Mouse (Mus musculus) liver (tissue): ENCODE data around the gene Klhl22.
"Not testable (repeated sequence)": the region's sequence is repeated elsewhere in the genome, so short reads cannot be mapped to it uniquely, and the experiment has no call there.

ENCODE experiments used
- DNase-seq: peaks from one replicate; pipeline ENCODE4 v3.0.0-alpha.2; 2020; ENCODE audit warnings: mixed read lengths

The Klhl22 gene

DNA sequence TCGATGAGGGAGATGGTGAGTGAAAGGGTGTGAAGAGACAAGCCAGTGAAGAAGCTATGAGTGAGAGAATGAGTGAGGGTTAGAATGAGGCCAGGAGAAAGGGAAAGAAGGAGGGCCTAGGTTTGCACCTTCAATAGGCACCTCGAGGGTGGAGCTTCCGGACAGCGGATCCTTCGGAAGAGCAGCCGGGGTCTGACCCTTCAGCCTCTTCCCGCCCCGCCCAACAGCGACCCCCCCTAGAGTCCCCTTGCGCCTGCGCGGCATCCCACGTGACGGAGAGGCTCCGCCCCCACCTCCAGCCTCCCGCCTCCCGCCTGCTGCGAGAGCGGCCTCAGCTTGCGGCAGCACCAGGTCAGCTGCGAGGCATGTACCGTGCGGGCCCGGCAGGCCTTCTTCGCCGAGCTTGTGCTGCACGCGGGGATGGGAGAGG, at the start of gene Klhl22:
Klhl22 (plus strand) TSS at position 275 of the 430 bp plus-strand sequence.
- DNase-seq, result peak; percentile 90

DNA sequence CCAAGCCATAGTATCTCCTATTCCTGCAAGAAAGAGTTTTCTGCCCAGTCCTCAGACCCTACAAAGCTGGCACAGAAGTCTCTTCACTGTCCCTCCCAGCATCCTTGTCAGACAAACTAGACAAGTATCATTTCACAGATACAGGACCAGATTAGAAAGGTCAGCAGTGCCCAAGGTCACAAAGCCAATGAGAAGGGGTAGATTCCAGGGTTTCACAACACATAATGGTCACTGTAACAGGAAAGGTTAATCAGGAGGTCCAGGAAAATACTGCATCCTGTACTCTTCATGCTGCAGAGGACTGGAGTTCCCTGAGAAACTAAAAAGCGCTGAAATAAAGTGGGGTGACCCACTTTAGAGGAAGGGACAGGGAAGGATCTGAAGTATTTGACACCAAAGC, 41.6 kb upstream of the Klhl22 start:
- DNase-seq, result no peak

DNA sequence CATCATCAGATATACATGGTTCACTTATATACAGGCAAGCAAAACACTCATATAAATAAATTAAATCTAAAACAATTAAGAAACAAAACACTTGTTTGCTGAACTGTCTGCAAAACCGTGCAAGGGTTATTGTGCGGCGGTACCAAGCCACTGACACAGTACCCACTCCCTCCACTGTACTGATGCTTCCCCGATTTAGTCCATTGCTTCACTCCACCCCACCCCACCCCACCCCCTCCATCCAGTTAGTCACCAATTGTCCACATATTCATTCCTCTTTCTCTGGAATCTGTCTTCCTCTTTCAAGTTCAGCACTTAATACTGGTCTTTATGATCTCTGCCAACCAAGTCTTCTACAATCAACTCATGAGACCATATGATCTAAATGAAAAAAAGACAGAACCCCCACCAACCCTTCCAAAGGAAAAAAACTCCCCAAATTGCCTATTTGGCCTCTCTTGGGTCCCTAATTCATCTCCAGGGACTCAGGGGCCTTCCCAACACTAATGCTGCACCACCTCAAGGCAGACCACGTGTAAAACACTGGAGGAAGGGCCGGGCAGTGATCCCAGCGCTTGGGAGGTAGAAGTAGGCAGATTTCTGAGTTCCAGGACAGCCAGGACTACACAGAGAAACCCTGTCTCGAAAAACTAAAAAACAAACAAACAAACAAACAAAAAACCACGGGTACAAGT, 38.2 kb upstream of the Klhl22 start:
- DNase-seq, result no peak

DNA sequence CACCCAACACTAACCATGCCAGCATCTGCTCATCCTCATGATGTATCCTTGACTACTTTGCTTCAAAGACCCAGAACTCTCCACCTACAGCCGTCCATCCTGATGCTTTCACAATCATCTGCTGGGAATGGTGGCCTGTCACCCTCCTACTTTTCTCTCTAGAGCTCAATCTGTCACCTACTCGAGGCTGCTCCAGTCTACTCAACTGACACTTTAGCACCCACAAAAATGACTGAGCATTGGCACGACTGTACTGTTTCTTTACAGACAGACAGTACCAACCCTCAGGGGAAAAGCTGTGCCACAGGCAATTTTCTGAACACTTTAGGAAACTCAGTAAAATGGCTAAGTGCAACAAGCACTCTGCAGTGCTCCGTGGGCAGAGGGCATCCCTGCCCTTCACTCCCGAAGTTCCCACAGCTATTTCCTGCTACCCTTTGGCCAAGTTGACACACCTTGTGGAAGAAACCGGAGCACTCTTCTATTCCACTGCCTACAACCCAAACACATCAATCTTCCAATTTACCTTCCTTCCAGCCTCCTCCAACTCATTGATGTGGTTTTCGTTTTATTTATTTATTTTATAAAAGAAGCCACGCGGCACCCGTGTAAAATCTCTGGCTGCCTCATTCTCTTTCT, 37.5 kb upstream of the Klhl22 start:
- no peak for DNase-seq

DNA sequence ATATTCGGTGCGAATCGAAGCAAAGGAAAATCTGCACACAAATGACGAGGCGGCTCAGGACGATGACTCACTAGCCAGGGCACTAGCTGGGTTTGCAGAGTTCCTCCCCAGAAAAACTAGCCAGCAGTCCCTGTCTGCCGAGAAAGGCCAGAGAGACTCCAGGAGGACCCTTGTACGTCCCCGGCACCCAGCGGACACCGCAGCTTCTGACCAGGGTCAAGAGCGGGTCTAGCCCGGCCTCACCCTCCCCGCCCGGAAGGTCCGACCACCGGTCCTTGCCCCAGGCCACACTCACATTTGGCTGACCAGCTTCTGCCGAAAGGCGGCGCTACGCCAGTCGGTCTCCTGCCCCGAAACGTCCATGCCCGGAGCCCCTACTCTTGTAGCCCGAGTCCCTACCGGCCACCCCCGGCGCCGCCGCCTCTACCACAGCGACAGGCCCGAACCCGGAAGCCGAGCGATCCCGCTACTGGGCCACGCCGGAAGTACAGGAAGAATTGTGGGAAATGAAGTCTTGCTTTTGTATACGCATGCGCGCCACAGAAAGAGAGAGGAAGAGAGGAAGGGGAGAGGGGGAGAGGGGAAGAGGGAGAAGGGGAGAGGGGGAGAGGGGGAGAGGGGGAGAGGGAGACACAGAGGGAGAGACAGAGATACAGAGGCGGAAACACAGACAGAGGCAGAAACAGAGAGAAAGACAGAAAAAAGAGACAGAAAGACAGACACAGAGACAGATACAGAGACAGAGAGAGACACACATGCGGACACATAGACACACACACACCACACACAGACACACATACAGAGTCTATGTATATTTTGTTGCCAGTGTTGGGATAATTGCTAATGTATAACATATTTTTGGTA, 36.7 kb upstream of the Klhl22 start:
- peak; percentile 91 for DNase-seq

DNA sequence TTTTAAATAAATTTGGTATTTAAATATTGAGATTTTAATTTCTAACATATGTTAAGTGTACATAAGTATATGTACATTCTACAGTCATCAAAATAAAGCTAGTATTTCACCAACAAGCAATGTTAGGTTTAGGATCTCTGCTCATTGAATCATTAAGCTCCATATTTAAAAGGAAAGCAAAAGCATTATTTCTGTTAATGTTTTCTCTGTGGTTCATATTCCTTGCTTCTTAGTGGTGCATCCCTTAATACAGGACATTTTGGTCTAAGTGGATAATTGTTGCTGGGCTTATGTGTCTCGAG, 36.1 kb upstream of the Klhl22 start:
- DNase-seq, result no peak

DNA sequence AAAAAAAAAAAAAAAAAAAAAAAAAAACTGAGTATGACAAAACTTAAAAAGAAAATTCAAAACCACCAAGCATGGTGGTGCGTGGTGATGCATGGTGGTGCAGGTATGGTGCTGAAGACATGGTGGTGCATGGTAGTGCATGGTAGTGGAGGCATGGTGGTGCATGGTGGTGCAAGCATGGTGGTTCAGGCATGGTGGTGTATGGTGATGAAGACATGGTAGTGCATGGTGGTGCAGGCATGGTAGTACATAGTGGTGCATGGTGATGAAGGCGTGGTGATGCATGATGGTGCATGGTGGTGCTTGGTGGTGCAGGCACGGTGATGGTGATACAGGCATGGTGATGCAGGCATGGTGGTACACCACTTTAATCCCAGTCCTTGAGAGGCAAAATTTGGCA, 35.0 kb upstream of the Klhl22 start:
- no peak for DNase-seq

DNA sequence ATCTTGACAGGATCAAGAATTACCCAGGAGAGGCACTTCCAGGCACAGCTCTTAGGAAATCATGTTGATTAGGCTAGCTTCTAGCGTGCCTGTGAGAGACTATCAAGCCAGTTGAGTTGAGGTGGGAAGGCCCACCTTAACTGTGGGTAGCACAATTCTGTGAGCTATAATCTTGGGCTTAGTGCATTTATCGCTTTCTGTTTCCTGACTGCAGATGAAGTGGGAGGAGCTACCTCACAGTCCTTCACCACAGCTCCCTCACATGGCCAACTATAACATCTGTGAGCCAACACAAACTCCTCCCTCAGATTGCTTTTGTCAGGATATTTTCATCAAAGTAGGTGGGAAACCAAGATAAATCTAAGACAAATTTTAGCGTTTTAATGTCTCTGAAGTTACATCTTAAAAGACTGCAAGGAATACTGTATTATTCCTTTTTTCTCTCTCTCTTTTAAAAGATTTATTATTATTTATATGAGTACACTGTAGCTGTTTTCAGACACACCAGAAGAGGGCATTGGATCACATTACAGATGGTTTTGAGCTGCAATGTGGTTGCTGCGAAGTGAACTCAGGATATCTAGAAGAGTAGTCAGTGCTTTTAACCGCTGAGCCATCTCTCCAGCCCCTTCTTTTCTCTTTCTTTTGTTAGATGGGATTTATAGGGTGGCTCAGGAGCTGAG, 32.1 kb upstream of the Klhl22 start:
- DNase-seq, result peak; percentile 52

DNA sequence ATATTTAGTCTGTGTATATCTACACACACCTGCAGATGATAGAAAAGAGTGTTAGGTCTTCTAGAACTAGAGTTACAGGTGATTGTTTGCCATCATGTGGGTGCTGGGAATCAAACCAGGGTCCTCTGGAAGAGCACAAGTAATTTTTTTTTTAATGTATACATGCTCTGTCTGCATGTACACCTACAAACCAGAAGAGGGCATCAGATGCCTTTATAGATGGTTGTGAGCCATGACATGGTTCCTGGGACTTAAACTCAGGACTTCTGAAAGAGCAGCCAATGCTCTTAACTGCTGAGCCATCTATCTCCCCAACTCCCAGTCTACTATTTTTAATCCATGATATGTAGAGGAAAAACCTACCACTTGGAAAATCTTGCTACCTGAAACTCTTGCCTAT, 29.4 kb upstream of the Klhl22 start:
- no peak for DNase-seq

DNA sequence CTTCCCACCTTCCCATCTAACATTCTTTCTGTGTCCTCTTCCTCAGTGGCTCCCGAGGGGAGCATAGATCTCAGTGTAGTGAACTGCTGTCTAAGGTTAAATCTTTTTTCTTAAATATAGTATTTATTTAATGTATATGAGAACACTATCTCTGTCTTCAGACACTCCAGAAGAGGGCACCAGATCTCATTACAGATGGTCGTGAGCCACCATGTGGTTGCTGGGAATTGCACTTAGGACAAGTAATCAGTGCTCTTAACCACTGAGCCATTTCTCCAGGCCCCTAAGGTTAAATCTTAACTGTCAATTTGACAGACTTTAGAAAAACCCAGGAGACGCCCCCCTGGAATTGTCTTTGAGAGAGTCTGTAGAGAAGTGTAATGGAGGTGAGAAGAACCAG, 27.4 kb upstream of the Klhl22 start:
- no peak for DNase-seq

DNA sequence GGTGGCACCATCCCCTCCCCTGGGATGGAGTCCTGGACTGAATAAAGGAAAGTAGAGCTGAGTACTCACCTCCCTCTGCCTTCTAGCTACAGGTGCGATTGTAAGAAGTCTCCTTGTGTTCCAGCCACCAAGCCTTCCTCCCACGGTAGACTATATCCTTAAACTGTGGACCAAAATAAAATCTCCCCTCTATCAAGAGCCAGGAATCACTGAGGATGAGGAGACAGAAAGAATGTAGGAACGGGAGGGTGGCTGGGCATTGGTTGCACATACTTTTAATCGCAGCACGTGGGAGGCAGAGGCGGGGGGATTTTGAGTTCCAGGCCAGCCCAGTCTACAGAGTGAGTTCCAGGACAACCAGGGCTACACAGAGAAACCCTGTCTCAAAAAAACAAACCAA, 27.0 kb upstream of the Klhl22 start:
- no peak for DNase-seq

DNA sequence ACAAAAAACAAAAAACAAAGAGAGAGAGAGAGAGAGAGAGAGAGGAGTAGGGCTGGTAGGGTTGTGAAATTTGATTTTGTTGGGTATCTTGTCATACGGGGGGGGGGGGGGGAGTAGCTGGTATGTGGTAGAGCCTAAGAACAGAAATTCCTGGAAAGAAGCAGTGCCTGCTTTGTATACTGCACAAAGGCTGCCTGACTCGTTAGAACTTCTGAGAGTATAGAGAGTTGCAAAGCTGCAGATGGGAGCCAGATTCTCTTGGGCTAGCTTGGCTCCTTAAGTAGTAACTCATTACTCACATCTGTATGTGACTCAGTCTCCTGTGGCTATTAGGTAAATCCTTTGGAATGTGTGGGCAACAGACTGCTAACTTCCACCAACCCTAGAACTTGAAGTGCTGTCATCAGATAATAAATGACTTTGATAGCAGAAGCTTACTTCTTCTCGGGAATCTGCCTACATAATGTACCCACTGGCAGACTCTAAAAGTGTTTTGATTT, 26.5 kb upstream of the Klhl22 start, which contains the start of gene Med15:
Med15 (minus strand) TSS at position 51 of the 500 bp plus-strand sequence.
- DNase-seq, result no peak

DNA sequence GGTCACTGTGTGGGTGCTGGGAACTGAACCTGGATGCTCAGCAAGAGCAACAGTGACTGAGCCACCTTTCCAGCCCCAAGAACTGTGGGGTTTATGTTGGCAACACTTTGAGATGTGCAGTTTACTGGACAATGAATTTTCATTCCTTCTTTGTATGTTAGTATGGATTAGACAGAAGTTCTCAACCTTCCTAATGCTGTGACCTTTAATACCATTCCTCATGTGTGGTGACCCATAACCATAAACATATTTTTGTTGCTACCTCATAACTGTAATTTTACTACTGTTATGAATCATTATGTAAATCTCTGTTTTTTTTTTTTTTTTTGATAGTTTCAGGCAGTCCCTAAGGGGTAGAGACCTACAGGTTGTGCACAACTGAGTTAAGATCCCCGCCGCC, 25.8 kb upstream of the Klhl22 start:
- no peak for DNase-seq

DNA sequence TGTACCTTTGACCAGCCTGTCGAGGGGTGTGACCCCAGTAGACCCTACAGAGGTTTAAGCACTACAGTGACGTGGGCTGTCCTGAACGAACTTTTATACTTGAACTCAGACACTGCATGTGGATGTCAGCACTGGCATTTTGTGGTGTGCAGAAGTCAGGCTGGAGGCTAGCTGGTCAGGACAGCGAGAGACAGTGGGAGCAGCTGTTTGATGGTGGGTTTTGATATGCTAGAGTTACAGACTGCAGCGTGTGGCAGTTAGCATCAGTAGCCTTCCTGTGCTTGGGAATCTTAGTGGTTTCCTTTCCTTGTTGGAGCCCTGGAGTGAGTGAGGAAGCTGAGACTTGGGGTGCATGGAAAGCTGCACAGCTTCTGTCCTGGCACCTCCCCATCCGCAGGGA, 24.5 kb upstream of the Klhl22 start:
- DNase-seq, result not testable (repeated sequence)

DNA sequence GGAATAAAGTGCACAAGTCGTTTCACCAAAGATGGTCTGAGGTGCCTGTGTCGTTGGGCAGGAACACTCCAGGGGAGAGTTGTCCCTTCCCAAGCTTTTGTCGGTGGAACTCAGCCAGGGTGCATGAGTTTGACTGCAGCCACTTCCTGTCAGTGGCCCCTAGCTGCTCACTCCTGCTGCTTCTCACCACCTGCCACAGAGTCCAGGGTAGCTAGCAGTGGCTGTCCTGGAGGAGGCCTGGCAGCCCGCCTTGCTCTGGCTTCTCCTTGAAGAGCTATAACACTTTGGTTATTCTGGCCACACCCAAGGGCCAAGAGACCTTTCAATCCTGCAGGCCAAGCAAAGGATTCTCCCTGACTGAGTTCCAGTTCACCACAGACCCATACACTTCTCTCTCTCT, 23.3 kb upstream of the Klhl22 start:
- DNase-seq, result no peak

DNA sequence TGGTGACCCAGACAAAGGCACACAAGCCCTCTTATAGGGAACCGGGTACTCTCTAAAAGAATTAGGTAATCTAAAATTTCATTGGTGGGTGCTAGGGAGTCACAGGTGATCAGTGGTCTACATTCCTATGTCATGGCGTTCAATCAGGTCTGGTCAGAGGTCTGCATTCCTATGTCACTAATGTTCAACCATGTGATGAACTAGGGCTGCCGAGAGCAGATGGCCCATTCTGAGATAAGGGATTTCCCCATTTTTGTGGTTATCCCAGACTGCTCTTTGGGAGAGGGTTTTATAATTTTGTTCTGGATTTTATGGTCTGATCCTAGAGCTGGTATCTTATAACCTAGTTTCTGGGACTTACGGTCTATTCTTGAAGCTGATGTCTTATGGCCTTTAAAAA, 19.3 kb upstream of the Klhl22 start:
- no peak for DNase-seq

DNA sequence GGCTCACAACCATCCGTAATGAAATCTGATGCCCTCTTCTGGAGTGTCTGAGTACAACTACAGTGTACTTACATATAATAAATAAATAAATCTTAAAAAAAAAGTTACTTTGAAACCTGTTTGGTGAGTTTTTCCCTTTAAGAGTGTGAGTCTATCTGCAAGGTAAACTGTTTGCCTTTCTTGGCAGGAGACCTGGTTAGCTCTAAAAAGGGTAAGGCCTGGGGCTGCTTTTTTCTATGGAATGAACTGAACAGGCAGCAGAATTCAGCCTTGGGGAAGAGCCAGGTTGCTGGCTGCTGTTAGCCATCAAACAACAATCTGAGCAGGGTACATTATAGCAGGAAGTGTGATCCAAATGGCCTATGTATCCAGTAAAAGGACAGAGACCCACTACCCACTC, 16.6 kb upstream of the Klhl22 start:
- DNase-seq, result no peak

DNA sequence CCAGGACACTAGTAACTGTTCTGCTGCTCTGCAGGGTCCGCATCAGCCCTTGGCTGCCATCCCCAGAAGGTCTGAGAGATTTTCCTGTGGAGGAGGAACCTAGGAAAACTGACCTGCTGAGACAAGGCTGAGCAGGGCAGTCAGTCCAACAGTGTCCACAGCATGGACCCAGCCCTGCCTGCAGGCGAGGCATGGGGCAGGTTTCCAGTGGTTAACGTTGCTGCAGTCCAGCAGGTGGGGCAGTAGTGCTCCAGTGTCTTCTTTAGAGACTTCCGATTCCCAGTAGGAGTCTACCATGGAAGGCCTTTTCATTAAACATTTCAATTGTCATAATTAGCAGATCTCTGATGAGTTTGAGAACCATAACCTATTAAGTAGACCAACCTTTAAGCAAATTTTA, 16.1 kb upstream of the Klhl22 start:
- no peak for DNase-seq

DNA sequence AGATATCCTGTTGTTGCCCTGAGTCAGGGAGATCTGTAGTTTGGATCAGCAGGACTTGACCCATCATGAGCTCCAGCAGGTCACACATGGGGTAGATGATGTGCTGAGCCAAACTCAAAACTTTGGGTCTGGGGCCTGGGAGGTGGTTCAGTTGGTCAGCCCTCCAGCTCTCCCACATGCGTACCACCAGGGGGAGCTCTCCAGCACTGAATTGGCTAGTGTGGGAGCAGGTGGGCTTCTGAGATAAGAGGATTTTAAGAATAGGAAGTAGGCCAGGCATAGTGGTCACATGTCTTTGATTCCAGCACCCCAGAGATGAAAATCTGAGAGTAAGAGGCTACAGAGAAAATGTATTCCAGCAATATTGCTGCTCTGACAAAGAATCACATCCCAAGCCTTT, 14.9 kb upstream of the Klhl22 start:
- DNase-seq, result peak; percentile 66

DNA sequence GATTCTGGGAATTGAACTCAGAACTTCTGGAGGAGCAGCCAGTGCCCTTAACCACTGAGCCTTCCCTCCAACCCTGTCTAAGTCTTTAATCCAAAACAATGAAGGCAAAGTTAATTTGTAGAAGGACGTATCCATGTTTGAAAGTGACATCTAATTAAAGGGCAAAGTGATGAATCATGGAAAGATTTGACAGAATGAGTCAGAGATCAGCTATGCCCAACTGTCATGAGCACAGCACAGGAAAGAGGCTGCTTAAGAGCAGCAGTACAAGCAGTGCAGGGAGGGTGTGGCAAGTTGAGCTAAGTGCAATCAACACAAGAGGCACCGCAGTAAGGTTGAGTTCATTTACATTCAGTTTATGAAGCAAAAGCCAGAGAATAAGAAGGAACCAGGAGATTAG, 14.4 kb upstream of the Klhl22 start:
- no peak for DNase-seq

DNA sequence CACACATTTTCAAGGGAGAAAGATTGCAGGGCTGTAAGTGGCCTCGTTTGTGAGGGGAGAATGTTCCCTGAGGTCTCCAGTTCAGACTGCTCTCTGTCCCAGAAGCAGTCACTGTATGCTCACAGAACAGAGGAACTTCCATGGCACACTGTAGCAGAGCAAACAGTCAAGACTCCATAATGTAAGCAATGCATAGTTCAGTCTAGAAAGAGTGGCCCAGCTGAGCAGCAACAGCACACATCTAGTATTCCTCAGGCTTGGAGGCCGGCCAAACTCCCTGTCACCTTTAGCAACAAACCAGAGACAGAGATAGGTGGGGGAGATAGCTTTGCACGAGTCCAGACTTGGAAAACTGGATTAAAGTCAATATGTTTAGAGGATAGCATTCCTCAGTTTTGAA, 6.4 kb upstream of the Klhl22 start:
- peak; percentile 49 for DNase-seq

DNA sequence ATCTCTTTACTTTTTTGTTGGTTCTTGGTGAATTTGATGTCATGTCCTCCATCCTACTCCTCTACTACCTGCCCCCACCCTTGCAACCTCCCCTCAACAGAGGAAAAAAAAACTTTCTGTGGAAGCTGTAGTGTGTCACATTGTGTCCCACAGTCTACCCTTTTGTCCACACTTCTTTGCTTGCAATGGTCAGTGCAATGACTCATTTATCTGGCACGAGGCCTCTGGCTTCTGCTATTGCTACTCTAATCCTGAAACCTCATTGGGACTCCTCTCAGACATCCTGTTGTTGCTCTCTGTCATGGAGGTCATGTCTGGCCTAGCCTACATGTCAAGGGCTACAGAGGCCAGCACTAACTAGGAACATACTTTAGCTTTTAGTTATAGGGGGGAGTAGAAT, 5.7 kb upstream of the Klhl22 start:
- no peak for DNase-seq

DNA sequence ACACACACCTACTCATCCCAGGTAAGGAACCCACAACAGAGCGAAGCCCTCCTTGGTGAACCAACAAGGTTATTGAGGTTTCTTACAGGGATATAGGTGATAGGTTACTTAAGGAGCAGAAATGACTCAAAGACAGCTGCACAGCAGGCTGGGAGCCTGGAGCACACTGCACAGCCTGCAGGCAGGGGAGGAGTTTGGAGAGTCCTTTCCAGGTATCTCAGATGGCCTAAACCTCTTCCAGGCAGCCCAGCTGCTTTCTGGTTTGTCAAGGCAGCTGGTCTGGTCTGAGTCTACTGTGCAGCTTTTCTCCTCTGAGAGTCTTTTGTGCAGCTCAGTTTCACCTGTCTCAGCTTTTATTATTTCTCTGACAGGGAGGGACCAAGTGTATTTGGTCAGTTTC, 1.7 kb upstream of the Klhl22 start:
- DNase-seq, result no peak
